In genomic region chr4:67478081-67478480, GRCm38 (mm10) we compare ENCODE assay signal across 7 mouse cellular contexts.
A peak's percentile ranks its signal among the peaks of the same experiment; 100 is the strongest.
DNase-seq lines count a peak whose midpoint lies in the region.
"Had no signal": no experiment of that assay in that cellular context is flagged by ENCODE, and none has a peak within 500 bp of the region (broad histone marks: within the 10 kb centered on the region; RNA-seq: fewer than 3 reads in every experiment).

No protein-coding gene starts in this region.

- intact Hi-C loops in heart, postnatal 14 days (cut with DNase I): loop anchor here (5.0 kb wide), 1 partner anchor 1369 kb away; no protein-coding TSS in a partner anchor
- intact Hi-C loops in heart, postnatal 25 days (cut with DNase I): loop anchor here (10.0 kb wide), 1 partner anchor 1367 kb away; no protein-coding TSS in a partner anchor

- peak; percentile 23 for DNase-seq in cerebellum, adult 11 months
- peak; percentile 37 to 49 for DNase-seq in cerebellum, adult 18-20 months
- DNase-seq in cerebellum, adult 9-11 months: peak; percentile 61
- no peak for DNase-seq in heart, postnatal 14 days
- no peak for DNase-seq in embryo, embryonic 10 days (ENCODE audit: low spot score)
- no peak for DNase-seq in heart, postnatal 25 days (ENCODE audit: low spot score)
- DNase-seq: heart, adult 2 months had no signal

Comparison
In these comparisons a context has a peak if more than half of its experiments do, and no peak if none do; other contexts are left out.
1. DNase-seq: peak in cerebellum, adult 11 months (single experiment), cerebellum, adult 18-20 months (2 of 2) and cerebellum, adult 9-11 months (single experiment); none in heart, postnatal 14 days (0 of 2), embryo, embryonic 10 days (single experiment) and heart, postnatal 25 days (single experiment).